Mouse (Mus musculus) gastrocnemius, postnatal 25 days (tissue): ENCODE measurements around the gene Ephb2. TPM values are rescaled to one million over a fixed set of nuclear protein-coding genes. Genes with fewer than 3 reads are reported as not detected.

Source experiments
- DNase-seq: peaks from one replicate; pipeline ENCODE4 v3.0.0; 2022
- total RNA-seq, 2 experiments: library from RNA; stranded (reverse); gene quantifications; 1 replicate in 1 of 2; 2 replicates in 1 of 2; pipeline ENCODE4 v1.2.3; 2021

The Ephb2 gene
- total RNA-seq, 2 experiments from 2014 or later, result 1.00 to 1.2 TPM

DNA sequence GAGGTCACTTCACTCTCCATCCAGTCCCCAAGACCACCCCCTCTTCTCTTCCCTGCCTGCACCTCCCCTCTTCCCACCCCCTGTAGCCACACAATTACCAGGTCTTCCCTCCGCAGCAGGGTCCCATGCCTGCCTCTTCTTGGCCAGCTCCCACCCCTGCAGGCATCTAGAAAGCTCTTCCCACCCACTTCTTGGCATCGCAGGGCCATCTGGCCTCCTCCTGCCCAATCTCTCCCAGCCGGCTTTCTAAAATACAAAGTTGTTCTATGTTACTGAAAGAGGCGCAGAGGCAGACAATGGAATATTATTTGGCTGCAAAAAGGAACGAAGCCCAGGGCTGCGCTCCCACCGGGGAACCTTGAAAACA, 136.7 kb downstream of the Ephb2 start:
- no peak for DNase-seq

DNA sequence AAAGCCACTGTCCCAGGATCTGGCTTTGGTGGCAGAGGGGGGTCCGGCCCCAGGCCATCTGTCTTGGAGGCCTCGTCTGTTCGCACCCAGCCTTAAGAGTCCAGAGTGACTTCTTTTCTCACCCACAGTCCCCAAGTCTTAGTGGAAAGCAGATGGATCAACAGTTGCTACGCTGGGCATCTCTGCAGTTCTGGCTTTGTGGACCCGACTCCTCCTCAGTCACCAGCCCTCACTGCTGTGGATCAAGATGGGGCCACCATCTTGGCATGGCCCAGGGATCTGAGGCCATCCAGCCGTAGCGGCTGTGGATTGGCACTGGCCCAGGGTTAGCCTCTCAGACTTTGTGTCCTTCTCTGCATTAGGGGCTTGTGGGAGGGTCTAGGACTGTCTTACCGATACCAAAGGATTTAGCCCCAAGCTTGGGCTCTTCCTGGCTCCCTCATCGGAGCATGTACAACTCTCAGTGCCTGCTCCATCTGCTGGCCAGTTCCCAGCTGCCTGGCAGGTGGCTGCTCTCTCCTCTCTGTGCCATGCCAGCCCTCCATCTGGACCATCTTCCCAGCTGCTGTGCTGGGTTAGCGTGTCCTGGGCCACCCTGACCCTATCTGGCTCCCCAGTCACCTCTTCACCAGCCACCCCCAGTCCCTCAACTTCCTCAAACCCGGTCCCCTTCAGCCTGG, 137.2 kb downstream of the Ephb2 start:
- no peak for DNase-seq

DNA sequence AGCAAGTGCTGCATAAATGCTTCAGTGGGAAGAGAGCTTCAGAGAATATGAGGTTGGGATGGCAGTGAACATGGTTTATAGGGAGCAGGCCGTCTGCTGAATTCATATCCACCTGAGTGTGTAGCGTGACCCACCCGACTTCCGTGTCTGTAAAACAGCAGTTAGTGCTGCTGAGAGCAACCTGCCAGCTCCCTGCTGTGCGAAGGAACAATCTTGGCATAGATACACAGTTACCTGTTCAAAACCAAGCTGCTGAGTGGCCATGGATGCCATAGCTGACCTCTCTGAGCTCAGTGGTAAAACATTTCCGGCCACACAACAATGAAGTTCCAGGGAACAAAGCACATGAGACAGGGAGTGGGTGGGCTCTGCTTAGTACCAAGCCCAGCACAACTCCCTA, 138.5 kb downstream of the Ephb2 start:
- no peak for DNase-seq

DNA sequence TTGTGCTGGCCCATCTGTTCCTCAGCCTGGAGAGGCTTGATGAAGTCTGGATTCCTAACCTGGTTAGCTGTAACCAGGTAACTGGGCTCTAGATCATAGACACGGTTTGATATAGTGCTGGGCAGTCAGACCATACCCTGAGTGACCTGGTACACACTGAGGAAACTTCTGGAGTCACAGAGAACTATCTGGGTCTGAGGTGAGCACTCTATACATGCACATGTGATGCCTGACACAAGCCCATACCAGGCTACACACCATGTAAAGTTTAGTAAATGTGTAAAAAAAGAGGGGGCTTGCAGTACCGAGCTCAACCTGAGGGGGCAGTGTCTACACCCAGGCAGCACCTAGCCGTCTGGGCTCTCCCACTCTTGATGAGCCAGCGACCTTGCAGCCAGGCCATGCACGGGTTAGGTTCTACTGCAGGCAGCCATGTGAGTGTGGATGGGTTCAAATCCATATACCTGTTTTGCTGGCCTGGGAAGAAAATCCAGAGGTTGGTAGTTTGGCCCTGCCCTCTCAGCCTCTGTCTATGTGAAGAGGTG, 139.3 kb downstream of the Ephb2 start:
- no peak for DNase-seq

DNA sequence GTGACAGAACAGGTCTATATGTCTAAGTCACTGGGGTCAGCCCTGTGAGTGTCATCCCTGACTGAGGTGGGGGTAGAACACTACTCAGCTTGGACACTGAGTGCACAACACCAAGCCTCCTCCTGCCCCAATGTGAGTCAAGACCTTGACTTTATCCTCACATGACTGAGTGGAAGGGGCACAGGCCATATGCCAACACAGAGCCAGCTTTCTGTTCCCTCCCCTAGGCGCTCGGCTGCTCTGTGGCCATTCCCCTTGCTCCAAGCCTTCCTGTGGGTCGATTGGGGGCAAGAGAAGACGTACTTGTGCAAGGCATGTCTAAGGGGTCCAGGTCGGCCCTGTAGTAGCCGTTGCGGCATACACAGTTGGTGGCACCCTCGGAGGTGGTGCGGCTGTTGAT, 140.1 kb downstream of the Ephb2 start:
- DNase-seq, result no peak

DNA sequence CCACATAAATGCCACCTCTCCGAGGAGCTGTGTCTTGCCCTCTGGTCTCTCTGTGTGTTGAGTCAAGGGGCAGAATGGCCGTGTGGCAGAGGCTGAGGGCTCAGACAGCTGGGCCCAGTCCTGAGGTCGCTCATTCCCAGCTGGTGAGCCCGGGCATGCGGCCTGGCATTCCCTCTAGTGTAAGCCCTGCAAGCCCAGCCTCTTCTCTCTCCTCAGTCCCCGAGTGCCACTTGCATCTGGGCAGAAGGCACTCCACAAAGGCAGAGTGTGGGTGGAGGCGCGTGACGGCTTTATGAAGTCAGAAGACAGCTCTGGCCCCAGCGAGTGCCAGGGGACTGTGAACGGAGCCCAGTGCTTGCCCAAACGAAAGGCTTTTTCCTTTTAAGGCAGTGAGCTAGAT, 145.8 kb downstream of the Ephb2 start:
- DNase-seq, result no peak

DNA sequence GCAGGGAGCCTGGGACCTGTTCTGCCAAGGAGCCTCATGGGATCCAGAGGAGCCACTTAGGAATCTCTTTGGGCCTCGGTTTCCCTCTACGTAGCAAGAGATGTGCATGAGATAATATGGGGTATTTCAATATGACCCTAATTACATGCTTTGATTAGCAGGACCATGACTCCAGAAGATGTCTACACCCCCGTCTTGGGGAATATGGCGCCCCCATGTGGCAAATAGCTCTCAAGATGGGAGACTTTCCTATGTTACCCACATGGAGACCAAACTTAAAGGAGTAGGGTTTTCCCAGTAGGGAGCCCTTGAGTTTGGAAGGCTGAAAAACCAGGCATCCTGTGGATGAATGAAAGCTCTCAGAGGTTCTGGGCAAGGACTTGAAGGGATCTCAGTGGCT, 147.7 kb downstream of the Ephb2 start:
- DNase-seq, result no peak

DNA sequence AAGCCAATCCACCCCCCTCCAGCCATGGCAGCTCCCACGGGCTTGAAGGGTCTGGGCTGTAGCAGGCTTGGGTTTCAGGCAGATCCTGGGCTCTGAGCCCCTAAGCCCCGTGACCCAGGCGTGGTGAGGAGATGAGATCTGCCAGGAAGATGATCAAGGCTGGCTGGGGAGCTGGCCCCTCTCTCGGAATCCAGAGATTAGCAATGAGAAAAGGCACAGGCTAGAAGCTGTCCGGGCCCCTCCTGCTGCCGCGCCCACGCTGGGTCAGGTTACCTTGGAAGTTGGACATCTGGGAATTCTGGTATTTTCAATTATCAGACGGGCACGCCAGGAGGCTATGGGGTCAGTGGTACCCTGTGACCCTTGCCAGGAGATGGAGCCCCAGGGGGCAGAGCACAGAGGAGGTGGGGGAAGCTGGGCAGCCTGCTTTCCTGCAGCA, 150.3 kb downstream of the Ephb2 start:
- DNase-seq, result peak; percentile 34

DNA sequence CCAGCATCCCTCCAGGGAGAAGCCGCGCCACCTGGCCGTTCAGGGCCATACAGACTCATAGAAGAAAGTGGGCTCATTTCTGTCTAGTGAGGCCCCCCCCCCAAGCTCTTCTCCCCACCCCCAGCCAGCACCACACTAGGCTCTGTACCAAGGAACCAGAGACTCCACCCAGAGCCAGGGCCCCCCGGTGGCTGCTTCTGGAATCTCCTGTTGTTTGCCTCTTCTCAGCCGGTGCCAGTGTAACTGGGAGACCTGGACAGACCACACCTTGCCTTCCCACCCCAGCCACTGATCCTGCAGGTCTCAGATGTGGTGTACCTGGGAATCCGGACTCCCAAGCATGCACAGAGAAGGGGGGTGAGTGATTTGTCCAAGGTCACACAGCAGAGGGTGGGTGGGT, 151.3 kb downstream of the Ephb2 start:
- DNase-seq, result no peak

DNA sequence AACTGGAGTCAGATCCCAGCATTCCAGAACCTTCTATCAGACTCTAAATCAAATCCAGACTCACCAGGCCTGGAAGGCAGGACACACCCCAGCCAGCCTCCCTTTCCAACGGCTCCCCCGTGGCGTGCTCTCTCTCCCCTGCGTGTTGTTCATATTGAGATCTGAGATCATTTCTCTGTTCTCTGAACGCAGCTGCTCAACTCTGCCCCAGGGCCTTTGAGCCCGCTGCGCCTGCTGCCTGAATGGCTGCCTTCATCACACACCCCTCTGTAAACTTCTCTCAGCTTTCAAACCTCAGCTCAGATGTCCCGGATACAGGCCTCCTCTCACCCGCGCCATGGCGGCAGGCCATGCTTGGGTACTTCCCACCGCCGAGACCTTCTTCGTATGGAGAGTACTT, 155.1 kb downstream of the Ephb2 start:
- DNase-seq, result no peak

DNA sequence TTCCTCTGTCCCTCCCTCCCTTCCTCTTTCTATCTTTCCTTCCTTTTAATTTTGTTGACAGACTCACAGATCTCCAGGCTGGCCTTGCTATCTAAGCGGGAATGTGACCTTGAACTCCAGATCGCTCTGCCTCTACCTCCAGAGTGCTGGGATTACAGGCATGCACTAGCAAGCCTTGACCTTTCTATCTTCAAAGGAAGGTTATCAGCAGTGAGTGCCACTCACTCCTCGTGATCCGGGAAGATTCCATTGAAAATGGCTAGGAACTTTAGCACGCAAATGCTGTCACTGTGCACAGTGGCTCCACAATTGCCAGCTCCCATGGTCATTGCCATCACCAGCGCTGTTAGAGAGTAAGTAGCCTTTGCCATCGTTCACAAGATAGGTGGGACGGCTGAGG, 156.6 kb downstream of the Ephb2 start:
- DNase-seq, result no peak

DNA sequence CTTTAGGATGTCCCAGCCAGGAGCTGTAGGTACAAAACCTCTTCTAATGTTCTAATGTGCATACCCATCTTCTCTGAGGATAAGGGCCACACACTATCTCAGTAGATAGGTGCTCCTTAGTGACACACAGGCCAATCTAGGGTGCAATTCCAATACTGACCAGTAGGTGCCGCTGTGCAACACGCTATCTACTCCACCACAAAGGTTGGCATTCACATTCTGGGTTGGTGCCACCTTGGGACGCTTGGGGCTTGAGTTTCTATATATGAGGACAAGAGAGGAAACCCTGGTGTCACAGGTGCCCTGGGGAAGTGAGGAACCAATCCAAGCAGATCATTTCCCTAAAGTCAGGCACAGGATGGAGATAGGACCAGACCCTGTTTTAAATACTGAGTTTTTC, 157.3 kb downstream of the Ephb2 start:
- peak; percentile 28 for DNase-seq

DNA sequence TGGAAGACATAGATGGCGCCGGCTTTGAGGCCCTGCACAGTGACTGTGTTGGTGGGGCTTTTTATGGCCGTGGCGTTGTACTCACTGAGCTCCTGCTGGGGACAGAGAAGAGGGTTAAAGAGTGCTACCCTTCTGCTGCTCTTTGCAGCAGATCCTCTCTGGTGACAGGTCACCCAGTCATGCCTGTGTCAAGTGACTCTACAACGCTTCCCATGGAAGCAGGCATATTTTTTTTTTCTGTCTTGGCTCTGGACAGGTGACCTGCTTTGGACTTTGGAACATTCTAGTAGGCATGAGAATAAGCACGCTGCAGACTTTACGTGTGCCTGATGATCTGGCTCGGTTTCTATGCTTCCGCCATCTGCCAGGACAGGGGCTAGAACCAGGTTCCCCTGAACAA, 160.3 kb downstream of the Ephb2 start:
- DNase-seq, result no peak

DNA sequence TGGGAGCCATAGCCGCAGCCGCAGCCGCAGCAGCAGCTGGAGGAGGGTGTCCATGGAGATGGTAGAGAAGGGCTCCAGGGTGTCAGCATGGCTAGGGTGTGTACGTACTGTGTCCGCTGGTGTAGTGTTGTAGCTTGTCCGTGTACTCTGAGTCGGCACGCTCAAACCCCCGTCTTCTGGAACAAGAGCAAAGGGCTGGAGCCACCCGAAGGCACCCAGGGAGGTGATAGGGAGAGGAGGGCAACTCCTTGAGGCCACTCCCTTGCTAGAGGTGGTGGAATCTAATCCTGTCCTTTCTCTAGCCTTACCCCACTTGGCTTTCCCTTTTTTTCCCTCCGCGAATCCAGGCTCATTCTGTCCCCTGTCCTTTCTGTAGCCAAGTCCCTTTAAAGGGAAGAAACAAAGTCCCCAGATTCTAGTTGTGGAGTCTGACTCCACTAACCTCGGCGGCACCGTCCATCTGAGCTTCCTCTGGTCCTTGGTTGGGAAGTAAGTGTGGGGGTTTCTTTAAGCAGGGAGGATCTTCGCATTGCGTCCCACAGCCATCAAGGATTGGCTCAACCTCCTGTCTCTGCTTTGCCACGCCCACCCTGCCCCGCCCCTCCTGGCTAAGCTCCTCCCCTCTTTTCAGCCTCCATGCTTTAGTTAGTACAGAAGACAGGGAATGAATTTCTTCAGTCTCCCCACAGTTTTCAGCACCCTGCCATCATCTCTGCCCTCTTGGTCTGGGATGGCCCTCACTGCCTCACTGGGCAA, 163.3 kb downstream of the Ephb2 start:
- no peak for DNase-seq

DNA sequence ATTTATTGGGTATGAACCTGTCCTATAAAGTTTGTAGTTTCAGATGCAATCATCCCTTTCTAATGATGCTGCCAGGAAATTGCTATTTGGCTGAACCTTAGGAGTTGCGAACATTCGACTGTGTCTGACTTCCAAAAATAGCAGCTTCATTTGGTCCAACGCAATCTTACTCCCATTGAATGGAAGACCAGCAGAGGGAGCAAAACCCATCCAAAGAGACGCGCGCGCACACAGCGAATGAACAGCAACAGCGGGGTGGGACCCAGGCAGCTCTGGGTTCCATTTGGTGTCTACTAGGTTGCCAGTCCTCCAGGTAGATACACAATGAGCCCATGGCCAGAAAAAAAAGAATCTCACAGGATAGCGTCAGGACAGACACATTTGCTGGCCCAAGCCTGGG, 168.0 kb downstream of the Ephb2 start:
- no peak for DNase-seq

DNA sequence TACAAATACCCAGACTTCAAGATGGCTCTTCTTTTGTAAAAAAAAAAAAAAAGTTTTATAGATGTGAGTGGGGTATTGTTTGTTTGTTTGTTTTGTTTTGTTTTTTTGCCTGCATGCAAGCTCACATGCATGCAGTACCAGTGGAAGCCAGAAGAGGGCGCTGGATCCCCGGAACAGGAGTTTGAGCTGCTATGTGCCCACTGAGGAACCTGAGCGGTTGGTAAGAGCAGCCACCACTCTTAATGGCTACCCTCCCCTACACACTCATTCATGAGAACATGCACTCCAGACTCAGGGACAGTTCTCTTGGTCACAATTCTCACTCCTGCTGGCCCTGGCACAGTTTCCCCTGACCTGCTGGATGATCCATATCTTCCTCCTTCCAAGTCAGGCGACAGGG, 169.8 kb downstream of the Ephb2 start:
- DNase-seq, result no peak

DNA sequence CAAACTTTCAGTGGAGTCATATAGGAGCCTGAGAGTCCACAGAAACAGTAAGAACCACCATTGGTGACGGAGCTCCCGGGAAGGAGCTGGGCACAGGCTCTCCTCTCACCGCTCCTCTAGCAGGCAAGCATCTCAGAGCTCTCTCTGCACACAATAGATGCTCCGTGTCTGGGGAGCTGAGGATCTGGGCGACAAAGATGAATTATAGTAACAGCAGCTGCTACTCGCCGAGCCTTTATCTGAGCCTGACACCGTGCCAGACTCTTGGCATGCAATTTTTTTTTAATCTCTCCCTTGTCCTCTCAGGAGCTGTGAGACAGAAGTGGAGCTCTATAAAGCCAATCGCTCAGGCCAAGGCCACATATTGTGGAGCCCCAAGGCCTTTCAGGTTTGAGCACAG, 170.7 kb downstream of the Ephb2 start:
- no peak for DNase-seq

DNA sequence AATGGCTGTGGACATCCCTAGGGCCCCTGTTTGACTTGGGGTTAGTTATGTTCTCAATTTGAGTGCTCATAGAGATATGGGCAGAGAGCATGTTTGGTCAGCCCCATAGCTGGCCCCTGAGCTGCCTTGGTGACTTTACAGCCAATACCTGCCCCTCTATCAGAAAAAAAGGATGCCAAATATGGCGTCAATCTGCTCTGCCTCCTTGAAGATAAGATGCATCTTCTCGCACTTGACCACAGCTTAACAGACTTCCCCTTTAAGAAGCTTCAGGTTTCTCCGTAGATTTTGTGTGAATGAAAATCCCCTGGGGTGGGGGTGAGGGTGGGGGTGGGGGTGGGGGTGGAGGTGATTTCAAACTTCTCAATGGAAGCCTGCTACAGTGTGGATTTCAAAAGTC, 177.9 kb downstream of the Ephb2 start:
- no peak for DNase-seq

DNA sequence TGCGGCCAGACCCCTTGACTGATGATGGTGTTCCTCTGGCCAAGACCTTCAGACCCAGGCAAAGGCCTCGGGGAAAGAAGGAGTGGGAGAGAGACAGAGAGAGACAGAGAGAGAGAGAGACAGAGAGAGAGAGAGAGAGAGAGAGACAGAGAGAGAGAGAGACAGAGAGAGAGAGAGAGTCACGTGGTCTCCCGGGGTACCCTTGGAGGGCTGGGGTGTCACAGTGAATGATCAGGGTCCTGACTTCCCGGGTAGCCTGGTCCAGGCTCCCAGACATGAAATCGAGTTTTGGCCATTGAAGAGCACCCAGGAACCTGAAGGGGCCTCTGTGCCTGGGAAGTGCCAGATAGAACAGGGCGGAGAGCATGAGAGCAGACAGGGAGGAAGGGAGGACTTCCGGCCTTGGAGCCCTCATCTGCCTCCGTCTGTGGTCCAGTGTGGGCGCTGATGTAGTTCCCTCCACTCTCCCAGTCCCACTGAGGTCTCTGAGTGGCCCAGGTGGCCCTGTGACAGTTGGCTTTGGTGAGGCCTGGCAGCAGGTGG, 182.0 kb downstream of the Ephb2 start:
- no peak for DNase-seq

DNA sequence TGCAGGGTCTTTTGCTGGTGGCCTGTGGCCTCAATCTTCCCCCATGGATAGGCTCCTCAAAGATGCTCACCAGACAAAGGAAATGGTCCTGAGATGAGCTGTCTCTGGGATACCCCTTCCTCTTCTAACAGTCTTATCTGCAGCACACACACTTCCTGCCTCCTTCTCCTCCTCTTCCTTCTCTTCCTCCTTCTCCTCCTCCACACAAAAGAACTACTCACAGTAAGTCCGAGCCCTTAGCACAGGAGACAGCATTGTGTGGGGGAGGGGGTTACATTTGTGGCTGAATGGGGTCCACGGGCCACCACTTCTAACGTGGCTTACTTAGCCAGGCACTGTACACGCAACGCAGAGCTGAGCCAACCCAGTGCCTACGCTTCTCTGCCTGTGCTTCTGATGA, 182.8 kb downstream of the Ephb2 start:
- no peak for DNase-seq

DNA sequence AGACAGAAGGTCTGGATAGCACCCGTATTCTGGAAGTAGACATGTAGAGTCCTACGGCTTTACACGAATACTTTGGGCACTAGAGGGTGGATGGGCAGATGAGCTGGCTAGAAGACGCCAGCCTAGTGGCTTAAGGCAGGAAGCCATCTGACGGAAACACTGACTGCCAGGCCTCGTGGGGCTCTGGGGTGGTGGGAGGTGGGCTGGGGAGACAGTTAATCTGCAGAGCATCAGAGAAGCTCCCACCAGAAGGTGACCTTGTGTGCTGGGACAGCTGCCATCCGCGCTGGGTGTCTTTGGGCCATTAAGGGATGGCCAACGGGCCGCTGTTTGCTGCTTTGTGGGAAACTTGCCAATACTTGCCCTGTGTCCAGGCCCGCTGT, 183.3 kb downstream of the Ephb2 start:
- no peak for DNase-seq

DNA sequence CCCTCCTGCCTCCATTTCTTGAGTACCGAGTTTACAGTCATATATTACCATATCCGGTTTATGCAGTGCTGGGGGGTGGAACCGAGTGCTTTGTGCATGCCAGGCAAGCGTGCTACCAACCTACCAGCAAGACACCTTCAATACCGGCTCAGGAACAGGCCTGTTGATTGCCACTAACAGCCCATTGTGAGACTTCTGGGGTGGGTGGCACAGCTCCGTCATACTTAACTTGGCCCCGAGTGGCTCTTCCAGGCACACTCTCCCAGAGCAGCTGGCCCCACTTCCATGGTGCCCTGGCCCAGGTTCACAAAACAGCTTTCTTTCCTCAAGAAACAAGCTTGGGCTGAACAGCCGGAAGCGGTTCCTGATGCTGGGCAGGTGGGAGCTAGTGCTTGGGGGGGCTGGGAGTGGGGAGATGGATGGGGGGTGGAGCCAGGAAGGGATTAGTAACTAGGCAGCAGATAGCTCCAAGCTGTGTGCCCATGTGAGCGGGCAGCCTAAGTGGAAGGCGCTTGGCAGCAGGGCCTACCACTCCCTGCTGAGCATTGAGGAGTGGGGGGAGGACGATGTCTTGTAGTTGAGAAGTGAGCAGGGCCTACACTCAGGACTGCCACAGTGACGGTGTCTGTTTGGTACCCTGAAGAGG, 183.8 kb downstream of the Ephb2 start:
- DNase-seq, result no peak

DNA sequence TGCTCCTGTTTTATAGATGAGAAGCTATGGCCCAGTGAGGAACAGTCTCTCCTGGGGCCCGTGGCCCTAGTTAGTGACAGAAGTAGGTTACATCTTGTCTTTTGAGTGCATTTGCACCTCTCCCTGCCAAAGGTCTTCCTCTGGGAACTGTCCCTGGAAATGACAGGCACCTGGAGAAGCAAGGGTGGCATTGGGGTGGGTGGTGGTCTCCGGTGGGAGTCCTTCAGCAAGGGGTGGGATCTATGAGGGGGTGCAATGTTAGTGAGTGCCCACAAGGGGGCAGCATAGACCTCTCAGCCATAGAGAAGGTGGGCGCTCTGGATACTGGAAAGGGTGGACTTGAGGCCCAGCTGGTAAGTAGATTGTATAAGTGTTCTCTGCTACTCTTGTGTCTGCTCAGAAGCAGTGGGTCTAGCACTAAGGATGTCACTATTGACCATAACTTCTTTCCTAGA, 184.4 kb downstream of the Ephb2 start:
- no peak for DNase-seq
